Comparison of ENCODE assay signal across 8 mouse cellular contexts in genomic region chr8:84664566-84665384, GRCm38 (mm10). TPM values are rescaled to one million over a fixed set of nuclear protein-coding genes. Genes with fewer than 3 reads are reported as not detected.
DNase-seq lines count a peak whose midpoint lies in the region; ATAC-seq and TF ChIP-seq lines count a peak whose summit lies in the region.

No protein-coding gene starts in this region.

- H3K4me3 ChIP-seq in hindbrain, postnatal 0 days (ENCODE audit: low read length) = peak overlapping the region; percentile 51

- peak overlapping the region; percentile 67 for H3K4me2 ChIP-seq in hindbrain, postnatal 0 days (ENCODE audit: low read depth, low read length)

- H3K9ac ChIP-seq in hindbrain, postnatal 0 days (replicated peaks; ENCODE audit: low read length) = peak overlapping the region; percentile 62

- peaks cover 10% of the 10 kb centered on the region for H3K4me1 ChIP-seq in hindbrain, postnatal 0 days (ENCODE audit: insufficient read depth, low read length)

- ATAC-seq in common myeloid progenitor, adult 5-6 weeks (replicated peaks; ENCODE audit: low read depth, poor library complexity, severe bottlenecking) = peak; percentile 23
- peak; percentile 73 for ATAC-seq in hindbrain, postnatal 0 days

- H3K36me3 ChIP-seq in hindbrain, postnatal 0 days (ENCODE audit: insufficient read depth, low read length) = no peaks in the 10 kb centered on the region

- under 1% methylated on average over 29 of the region's 29 CpGs for WGBS in hindbrain, postnatal 0 days

- no peaks in the 10 kb centered on the region for H3K27me3 ChIP-seq in hindbrain, postnatal 0 days (ENCODE audit: insufficient read depth, low read length)

- H3K27ac ChIP-seq in hindbrain, postnatal 0 days = peak overlapping the region; percentile 83

- peak; percentile 72 for DNase-seq in ZHBTc4 (ENCODE audit: low read depth, low spot score)
- DNase-seq in gastrocnemius, adult 8-10 months (ENCODE audit: low spot score in 2 of 2) = peak; percentile 61 to 69
- DNase-seq in hindbrain, postnatal 0 days (ENCODE audit: low spot score) = peak; percentile 94
- peak; percentile 72 to 84 for DNase-seq in left cerebral cortex, adult 18-20 months (ENCODE audit: low spot score in 2 of 2)
- peak; percentile 87 to 88 for DNase-seq in lung, postnatal 4 days
- DNase-seq in retina, postnatal 1 day = peak; percentile 93
- peak; percentile 73 to 79 for DNase-seq in thymus, postnatal 36 days

- TF ChIP-seq CTCF in hindbrain, postnatal 0 days (IDR thresholded peaks at IDR 0.05; ENCODE audit: low read depth) = peak; percentile 74

- no peaks in the 10 kb centered on the region for H3K9me3 ChIP-seq in hindbrain, postnatal 0 days (ENCODE audit: low read length)

RNA-seq across cellular contexts. Expression of gene Ier2, which starts 2.1 kb away (rescaled TPM):
- total RNA-seq in common myeloid progenitor, adult 5-6 weeks (2017) = 73.6 and 80.7 TPM in 2 replicates
- 1 to 10 TPM; 4.3 to 5.1 (median 4.5) TPM for total RNA-seq in gastrocnemius, adult 8-10 months (2022)
- 12.5 and 13.3 TPM in 2 replicates for total RNA-seq in hindbrain, postnatal 0 days (2014; rRNA removed)
- polyA plus RNA-seq in hindbrain, postnatal 0 days (2015; fragmentation: Nextera tagmentation; extraction: Ambion mirVana) = 20.9 TPM in 2 replicates
- total RNA-seq in left cerebral cortex, adult 18-20 months (2021) = 10 to 100 TPM; 15.5 to 19.9 TPM

RNA-seq across cellular contexts. Expression of gene Trmt1, which starts 21.3 kb away (rescaled TPM):
- 85.0 and 102 TPM in 2 replicates for total RNA-seq in common myeloid progenitor, adult 5-6 weeks (2017)
- 10 to 100 TPM; 44.9 to 73.7 (median 53.5) TPM for total RNA-seq in gastrocnemius, adult 8-10 months (2022)
- 69.5 and 93.3 TPM in 2 replicates for total RNA-seq in hindbrain, postnatal 0 days (2014; rRNA removed)
- polyA plus RNA-seq in hindbrain, postnatal 0 days (2015; fragmentation: Nextera tagmentation; extraction: Ambion mirVana) = 71.2 and 79.2 TPM in 2 replicates
- total RNA-seq in left cerebral cortex, adult 18-20 months (2021) = 100 to 1,000 TPM in 1 of 2 experiments, 10 to 100 TPM in 1; 99.1 to 101 TPM

RNA-seq across cellular contexts. Expression of gene Nacc1, which starts 22.9 kb away (rescaled TPM):
- 46.5 and 55.3 TPM in 2 replicates for total RNA-seq in common myeloid progenitor, adult 5-6 weeks (2017)
- total RNA-seq in gastrocnemius, adult 8-10 months (2022) = 10 to 100 TPM; 17.6 to 26.4 (median 20.7) TPM
- total RNA-seq in hindbrain, postnatal 0 days (2014; rRNA removed) = 110 and 129 TPM in 2 replicates
- polyA plus RNA-seq in hindbrain, postnatal 0 days (2015; fragmentation: Nextera tagmentation; extraction: Ambion mirVana) = 13.8 and 14.9 TPM in 2 replicates
- total RNA-seq in left cerebral cortex, adult 18-20 months (2021) = 10 to 100 TPM; 93.7 to 99.0 TPM

RNA-seq across cellular contexts. Expression of gene Lyl1, which starts 36.5 kb away (rescaled TPM):
- total RNA-seq in common myeloid progenitor, adult 5-6 weeks (2017) = 38.8 and 47.8 TPM in 2 replicates
- 1 to 10 TPM in 1 of 4 experiments, under 1 TPM in 3; 0.51 to 1.8 (median 0.57) TPM for total RNA-seq in gastrocnemius, adult 8-10 months (2022)
- 1.7 and 7.8 TPM in 2 replicates for total RNA-seq in hindbrain, postnatal 0 days (2014; rRNA removed)
- polyA plus RNA-seq in hindbrain, postnatal 0 days (2015; fragmentation: Nextera tagmentation; extraction: Ambion mirVana) = 2.0 and 2.3 TPM in 2 replicates
- total RNA-seq in left cerebral cortex, adult 18-20 months (2021) = 1 to 10 TPM; 2.6 TPM

RNA-seq across cellular contexts. Expression of gene G430095P16Rik, which starts 58.0 kb away (rescaled TPM):
- total RNA-seq in common myeloid progenitor, adult 5-6 weeks (2017) = 13.2 and 22.4 TPM in 2 replicates
- under 1 TPM in 3 of 4 experiments, not detected in 1; 0.43 to 0.56 (median 0.48) TPM for total RNA-seq in gastrocnemius, adult 8-10 months (2022)
- total RNA-seq in hindbrain, postnatal 0 days (2014; rRNA removed) = 1.2 TPM in 1 of 2 replicates, not detected in the other
- polyA plus RNA-seq in hindbrain, postnatal 0 days (2015; fragmentation: Nextera tagmentation; extraction: Ambion mirVana) = 1.1 and 1.7 TPM in 2 replicates
- total RNA-seq in left cerebral cortex, adult 18-20 months (2021) = not detected

Comparison
In these comparisons a context has a peak if more than half of its experiments do, and no peak if none do; other contexts are left out.
1. Peak in every context shown above with its lines: DNase-seq, ATAC-seq, H3K4me3 ChIP-seq and H3K27ac ChIP-seq.